Mouse (Mus musculus): ENCODE results near the gene Prkaca.
"Not testable (repeated sequence)": the region's sequence is repeated elsewhere in the genome, so short reads cannot be mapped to it uniquely, and the experiment has no call there.

The Prkaca gene

DNA sequence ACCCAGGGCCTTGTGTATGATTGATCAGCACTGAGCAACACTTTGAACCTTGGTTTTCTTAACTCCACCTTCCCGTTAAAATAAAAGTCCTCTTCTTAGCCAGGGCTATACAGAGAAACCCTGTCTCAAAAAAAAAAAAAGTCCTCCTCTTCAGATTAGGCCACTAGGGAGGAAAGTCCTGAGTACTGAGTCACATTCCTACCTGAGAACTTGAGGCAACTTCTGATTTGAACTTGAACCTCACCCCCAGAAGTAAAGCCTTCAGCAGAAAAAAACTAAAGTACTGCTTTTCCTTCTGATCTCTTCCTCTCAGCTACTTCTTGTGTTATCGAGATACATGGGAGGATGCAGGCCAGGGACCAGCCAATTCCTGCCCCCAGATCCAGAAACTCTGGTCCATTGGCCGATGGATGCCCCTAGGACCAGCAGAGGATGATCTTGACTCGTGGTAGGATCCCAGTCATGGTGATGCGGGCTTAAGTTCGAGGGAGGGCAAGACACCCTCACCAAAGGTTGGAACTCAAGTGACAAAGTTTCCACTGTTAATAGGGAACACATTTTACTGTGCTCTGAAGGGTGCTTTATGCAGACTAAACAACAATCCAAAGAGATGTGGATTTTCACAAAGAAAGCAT lies 30.9 kb downstream of the Prkaca start:
- no peak for DNase-seq

DNA sequence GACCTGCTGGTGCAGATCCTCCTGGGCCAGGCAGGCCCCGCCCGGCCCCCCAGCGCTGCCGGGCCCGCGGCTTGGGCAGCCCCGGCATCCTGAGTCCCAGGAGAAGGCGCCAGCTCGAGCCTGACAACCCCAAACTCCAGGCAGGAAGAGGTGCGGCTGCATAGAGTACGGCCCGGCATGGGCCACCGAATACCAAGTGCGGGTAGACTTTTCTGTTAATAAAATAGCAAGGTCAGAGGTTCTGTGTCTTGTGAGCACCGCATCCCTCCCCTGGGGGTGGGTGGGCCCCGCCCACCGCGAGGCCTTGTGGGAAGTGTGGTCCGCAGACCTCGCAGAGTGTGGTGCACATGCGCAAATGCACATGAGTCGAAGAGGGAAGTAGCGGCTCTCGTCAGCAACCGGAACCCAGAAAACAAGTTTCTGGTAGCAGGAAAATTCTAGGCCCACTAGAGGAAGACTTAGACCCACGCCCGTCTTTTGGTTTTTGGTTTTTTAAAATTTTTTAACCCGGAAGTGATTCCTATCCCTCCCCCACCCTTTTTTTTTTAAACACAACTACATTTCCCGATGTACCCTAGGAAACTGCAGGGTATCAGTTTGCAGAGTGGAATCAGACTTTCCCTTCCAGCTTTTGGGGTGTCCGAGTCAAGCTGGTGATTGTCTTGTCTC lies 31.9 kb downstream of the Prkaca start:
- peak; percentile 97 for DNase-seq

DNA sequence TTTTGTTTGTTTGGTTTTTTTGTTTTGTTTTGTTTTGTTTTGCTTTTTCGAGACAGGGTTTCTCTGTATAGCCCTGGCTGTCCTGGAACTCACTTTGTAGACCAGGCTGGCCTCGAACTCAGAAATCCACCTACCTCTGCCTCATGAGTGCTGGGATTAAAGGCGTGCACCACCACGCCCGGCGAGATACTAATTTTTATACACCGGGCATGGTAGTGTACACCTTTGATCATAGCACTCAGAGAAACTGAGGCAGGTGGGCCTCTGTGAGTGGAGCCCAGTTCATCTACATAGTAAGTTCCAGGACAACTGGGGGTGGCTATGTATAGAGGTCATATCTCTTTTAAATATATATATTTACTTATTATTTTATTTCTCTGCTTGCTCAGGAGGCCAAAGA lies 32.7 kb downstream of the Prkaca start:
- DNase-seq: not testable (repeated sequence)

DNA sequence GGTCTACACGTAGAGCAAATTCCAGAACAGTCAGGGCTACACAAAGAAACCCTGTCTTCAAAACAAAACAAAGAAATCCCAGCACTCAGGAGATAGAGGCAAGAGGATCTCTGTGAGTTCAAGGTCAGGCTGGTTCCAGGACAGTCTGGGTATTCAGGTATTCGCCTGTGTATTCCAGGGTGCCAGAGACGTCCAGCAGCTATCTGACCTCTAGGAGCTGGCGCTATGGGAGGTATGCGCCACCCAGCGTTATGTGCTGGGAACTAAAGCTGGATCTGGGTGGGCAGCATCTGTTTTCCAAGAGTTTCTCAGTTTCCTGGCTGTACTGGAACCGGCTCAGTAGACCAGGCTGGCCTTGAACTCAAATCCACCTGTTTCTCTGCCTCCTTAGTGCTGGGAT lies 35.6 kb downstream of the Prkaca start:
- DNase-seq: no peak

DNA sequence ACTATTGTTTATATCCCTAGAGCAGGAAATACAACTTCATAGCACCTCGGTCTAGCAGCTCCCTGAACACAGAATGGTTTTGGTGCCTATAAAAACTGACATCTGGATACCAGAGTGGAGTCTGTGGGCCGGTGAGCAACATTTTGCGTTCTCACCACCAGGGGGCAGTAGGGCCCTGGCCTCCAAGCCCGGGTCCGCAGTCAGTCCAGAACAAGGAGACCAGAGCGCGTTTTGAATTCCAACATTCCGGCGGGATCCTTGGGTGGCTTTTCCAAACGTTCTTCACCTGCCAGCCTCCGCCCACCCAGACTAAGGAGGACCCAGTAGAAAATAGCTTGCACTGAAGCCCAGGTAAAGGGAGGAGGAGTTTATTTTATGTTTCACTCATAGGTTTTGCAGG lies 37.1 kb downstream of the Prkaca start:
- DNase-seq: peak; percentile 93

DNA sequence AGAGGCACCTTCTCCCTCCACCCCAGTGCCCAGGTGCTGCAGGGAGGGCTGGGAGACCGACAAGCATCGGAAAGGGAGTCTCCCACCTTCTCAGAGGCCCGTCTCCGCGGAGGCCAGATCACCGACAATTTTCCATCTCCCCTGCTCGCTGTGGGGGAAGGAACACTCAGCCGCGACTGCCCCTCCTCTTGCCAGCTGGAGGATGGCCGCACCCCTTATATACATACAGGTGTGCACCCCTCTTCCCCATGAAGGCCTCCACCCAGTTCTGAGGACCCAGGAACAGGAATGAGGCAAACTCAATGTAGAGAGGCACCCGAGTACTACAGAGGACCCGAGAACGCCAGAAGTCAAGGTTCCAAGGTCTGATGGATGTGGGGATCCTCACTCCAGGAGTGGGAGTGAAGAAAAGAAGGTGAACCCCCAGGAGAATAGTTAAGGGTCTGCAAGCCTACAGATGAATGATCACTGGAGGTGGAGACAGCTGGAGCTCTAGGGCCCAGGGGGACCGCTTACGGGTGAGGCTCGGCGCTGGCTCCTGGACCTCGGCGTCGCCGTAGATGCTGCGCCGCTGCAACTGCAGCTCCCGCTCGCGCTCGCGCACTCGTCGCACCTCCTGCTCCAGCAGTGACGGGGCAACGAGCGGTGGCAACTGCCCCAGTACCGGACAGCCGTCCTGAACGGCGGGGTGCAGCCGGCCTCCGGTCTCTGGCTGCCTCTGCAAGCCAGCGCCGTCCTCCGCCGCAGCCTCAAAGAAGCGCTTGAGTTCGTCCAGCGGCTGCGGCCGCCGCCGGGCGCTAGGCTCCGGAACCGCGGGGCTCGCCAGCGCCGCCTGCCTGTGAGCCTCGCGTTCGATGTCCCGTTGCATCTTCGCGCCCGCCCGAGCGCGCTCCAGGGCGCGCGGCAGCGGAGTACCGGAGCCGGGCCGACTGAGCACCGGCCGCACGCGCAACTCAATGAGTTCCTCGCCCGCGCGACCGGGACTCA lies 38.1 kb downstream of the Prkaca start:
- DNase-seq: peak; percentile 83

DNA sequence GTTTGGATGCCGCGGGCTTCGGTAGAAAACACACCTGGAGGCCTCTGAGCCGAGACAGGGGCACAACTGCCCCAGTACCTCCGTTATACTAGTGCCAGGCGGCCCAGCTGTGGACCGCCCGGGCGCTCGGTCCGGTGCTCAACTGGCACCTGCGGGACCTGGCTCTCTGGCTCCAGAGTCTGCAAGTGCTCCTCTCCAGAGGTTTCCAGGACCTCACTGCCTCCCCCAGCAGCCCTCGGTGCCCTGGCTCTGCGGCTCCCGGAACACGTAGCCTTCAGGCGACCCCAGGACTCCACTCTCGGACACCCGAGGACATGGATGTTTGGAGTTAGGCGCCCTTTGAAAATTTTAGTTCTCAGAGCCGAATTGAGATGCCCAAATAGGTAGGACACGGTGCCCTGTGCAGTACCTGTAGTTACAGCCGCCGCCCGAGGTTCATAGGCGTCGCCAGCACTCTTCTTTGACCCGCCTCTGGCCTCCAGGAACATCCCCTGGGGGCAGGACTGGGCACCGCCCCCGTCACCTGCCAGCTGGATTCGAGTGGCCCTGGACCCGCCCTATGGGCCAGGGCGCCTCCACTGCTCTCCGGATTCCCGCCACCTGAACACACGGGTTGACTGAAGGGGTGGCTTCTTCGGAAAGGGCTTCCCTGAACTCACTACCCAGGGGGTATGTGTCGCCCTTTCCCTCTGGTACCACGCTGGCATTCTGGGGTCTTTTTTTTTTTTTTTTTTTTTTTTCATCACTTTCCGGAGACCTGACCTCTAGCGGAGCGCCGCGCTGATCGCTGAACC lies 39.1 kb downstream of the Prkaca start, which contains the start of gene 2210011C24Rik:
Gene 2210011C24Rik, minus strand, starts transcription at position 467 of the 794 bp plus-strand sequence.
- DNase-seq: peak; percentile 80

DNA sequence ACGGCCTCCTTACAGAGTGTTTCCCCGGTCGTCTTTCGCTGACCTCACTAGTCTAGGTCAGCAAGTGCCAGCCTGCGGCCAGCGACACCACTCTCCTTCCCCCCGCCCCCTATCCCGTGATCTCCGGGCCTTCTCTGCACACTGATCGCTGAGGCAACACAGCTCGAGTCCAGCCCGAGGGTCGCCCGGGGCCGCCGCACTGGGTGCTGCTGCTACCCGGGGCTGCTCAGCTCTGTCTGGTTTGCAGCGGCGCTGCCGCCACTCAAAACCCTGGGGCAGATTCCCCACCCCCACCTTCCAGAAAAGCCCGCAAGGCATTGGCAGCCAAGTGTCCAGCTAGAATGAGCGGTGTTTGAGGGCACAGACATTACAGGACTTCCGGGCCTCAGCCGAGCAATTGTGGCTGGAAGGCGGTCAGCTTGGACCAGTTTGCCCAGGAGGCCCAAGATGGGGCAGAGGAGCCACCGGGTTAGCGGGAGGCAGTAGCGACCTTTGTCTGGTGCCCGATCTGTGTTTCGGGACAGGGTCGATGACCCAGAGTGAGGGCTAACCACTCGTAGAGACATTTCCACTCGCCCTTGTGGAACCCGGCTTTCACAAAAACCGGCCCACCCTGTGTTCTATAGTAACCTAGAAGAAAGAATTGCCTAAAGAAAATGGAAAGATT lies 39.8 kb downstream of the Prkaca start:
- DNase-seq: peak; percentile 32

DNA sequence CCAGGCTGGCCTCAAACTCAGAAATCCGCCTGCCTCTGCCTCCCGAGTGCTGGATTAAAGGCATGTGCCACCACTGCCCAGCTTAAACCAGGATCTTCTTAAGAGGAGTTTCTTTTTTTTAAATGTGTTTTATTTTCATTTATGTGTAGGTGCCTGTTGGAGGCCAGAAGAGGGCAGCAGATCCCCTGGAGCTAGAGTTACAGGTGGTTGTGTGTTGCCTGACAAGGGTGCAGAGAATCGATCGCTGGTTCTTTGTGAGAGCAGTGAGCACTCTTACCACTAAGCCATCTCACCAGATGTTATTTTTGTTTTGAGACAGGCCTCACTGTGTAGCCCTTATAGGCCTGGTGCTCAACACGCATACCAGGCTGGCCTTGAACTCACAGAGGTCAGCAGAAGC lies 43.0 kb downstream of the Prkaca start:
- DNase-seq: no peak

DNA sequence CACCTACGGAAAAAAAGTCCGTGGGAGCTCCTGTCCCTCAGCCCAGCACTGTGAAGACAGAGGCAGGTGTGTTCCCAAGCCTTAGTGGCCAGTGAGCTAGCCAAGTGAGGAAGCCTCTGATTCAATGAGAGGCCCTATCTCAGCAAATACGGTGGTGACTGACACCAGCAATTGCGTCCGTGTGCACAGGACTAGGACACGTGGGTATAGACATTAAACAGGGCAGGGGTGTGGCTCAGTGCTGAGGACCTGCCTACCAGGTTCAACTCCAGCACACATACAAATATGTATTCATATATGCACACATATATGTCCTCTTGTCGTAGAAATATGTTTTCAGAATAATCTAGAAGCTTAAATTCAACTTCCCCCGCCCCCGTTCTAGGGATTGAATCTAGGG lies 46.9 kb downstream of the Prkaca start:
- DNase-seq: no peak

DNA sequence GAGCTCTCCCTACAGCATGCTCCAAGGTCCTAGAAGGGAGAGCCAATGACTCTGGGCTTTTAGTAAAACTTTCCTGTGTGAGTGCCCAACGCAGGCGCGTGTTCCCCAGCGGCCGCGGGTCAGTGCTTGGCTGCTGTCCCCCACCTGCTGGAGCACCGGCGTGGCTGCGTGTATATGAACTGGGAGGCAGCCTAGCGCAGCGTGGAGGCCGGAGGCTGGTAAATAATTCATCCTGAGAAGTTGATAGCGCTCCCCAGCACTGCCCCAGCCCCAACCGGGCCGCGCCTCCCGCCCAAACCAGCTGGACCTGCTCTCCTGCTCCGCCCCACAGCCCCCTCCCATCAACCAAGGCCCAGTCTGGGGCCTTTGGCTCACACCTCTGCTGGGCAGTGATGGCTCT lies 48.3 kb downstream of the Prkaca start, which contains the start of gene Palm3:
Gene Palm3, plus strand, starts transcription at position 376 of the 400 bp plus-strand sequence.
- DNase-seq: no peak

DNA sequence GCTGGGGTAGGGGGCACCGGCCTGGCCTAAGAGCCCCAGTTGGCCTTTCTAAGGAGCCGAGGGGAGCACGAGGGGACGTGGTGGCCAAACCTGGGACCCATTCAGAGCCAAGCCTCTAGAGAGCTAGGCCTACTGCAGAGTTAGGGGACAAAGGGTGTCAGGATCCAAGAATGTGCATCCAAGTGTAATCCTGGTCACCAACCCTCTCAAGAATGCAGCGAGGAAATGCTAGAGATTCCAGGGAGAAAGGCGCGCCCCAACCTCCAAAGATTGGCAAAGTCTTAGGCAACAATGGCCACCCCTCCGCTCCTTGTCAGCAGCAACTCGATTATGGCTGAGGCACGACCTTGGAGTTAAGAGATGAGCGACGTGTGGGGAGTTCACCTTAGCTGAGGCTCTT lies 48.8 kb downstream of the Prkaca start:
- no peak for DNase-seq

DNA sequence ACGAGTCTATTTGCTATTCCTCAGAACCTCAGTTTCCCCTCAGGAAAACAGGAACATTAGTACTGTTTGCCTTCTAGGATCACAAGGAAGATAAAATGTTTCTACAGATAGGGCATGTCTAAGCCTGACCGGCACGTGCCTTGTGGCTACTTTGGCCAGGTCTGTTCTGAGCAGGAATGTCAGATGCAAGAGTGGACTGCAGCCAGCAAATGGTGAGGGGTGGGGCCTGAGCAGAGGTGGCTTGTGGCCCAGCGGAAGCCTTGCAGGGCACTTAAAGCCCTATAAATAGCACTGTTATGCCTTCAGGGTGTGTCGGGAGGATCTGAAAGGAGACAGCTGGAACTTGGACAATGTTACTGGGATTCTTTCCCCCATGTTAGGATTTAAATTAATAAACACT lies 50.3 kb downstream of the Prkaca start:
- DNase-seq: peak; percentile 87

DNA sequence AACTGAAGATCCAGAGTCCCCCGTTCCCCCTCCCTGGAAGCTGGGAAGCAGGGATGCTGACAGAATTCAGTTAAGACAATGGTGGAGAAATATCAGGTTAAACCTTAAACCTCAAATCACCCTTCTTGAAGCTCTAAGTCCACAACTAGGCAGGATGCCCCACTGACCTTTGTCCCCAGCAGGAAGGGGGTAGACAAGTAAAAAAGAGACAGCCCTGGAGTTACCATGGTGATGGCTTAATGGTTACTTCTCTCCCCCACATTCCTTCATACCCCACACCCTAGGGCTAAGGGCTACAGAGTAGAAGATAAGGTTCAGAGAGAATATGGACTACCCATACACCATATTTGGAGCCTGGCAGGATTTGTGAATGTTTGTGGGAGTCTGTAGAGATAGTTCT lies 50.8 kb downstream of the Prkaca start:
- no peak for DNase-seq

DNA sequence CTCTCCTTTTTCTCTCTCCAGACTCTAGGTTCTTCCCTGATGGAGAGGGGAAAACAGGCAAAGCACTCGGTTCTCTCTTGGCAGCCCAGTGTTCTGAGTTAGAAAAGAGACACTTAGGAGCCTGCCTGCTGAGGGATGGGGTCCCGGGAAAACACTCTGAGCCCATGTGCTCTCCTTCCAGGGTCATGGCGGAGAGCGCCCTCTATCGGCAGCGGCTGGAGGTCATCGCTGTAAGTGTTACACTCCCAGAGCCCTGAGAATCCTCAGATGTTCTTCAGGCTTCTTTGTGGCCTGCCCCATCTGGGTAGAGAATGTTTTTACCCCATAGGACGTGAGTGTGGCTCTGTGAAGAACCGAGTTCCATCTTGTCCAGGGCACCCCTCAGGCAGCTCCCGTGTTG lies 51.4 kb downstream of the Prkaca start:
- DNase-seq: peak; percentile 64

DNA sequence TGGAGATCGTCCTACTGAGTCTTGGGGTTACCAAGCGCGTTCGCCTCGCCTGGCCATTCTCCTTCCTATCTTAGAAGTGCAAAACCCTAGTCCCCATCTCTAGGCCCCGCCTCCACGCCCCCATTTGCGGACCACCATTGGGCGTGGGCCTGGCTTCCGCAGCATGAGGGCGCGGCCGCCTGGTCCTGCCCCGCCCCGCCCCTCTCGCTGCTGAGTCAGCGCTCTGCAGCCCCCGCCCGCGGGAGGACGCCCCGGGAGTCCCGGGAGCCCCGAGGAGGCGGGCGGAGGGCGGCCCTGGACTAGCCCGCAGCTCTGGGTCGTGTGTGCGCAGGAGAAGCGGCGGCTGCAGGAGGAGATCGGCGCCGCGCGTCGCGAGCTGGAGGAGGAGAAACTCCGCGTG lies 53.1 kb downstream of the Prkaca start:
- DNase-seq: no peak

DNA sequence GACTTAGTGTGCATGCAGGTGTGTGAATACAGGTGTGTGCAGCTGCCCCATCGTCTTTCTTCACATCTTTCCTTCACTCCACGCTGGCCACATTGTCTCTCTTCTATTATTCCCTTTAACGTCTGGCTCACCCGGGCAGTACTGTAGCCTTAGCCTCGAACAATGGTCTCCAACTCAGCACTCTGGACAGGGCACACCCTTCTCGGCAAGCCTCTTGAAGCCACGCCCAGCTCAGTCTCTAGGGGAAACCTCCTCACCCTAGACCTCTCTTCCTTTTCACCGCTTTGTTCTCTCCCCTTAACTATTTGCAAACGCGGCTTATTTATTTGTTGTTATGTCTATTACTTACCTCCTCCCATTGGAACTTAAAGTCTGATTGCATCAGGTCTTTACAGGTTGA lies 54.7 kb downstream of the Prkaca start:
- DNase-seq: no peak

DNA sequence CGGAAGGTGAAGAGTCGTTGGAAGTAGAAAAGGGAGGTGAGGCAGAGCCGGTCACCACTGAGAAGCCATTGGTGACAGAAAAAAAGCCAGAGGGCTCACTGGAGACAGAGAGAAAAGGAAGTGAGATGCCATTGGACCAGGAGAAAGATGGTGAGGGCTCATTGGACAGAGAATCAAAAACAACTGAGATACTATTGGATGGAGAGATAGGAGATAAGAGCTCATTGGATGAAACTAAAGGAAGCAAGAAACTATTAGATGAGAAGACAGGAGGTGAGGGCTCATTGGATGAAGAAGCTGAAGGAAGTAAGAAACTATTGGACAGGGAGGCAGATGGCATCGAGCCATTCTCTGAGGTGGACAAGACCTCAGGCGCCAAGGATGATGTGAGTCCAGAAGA lies 56.5 kb downstream of the Prkaca start:
- no peak for DNase-seq

DNA sequence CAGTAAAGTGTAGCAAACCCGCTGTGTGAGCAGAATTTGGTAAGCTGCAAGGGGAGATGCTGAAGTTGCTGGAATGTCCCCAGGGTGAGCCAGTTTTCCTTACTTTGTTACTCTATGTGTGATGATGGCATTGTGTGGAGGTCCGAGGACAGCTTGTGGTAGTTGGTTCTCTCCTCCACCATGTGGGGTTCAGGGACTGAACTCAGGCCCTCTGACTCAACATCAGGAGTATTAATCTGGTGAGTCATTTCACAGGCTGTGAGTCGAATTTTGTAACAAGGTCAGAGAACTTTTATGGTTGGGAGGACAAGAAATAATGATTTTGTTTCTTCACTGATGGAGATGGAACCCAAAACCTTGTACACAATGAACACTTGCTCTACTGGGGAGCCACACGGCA lies 60.0 kb downstream of the Prkaca start:
- DNase-seq: no peak

DNA sequence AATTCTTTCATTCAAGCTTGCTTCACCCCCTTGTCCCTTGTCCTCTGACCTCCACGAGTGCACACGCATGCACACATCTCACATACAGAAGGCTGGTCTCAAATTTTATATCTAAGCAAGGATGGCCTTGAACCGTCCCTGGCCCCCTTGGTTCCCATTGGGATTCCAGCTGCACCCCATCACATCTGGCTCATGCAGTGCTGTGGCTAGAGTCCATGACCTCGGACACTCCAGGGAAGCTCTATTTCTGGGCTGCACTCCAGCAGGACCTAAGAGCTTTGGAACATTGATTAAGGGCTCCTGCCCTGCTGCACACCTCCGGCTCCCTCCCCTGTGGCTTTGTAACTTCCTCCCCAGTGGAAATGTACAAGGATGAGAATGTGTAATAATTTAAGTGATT lies 65.2 kb downstream of the Prkaca start:
- no peak for DNase-seq

DNA sequence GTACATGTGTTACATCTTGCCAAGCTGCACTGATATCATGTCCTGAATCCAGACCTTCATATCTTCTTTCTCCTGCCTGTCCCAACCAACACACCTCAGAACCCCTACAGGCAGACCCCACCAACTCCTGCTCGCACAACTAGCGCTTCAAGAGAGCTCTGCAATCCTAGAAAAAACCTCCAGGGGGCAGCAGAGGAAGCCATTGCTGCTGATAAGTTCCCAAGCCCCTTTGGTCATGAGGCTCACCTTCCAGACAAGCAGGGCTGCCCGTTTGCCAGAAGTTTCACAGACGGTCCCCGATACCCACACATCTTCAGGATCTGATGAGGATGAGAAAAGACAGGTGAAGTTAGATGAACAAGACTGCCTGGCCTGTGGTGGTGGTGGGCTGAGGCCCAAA lies 66.3 kb downstream of the Prkaca start:
- DNase-seq: peak; percentile 89

Measured in lung, postnatal 36 days (tissue).